12 mouse cellular contexts compared by ENCODE assay signal in the genomic region with DNA sequence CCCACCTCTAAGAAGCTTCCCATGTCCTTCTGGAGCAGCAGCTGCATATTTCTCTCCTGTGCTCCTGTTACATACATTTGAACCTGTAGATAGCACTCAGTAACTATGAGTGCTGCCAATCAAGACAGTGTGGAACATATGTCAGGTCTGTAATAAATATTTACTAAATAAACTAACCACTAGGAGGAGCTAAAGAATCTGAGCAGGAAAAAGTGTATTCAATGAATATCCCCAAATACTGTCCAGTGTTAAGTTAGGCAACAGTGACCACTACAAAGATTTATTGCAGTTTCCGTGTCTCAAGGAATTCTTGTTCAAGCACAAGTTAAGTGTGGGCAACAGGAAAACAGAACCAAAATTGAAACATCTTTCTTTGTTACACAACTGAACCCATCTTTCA. TPM values are rescaled to one million over a fixed set of nuclear protein-coding genes. Genes with fewer than 3 reads are reported as not detected.
DNase-seq lines count a peak whose midpoint lies in the region; ATAC-seq and TF ChIP-seq lines count a peak whose summit lies in the region.
"Had no signal": no experiment of that assay in that cellular context is flagged by ENCODE, and none has a peak within 500 bp of the region (broad histone marks: within the 10 kb centered on the region; RNA-seq: fewer than 3 reads in every experiment).

No protein-coding gene starts in this region.

- peak; percentile 36 for DNase-seq in hindbrain, postnatal 0 days (ENCODE audit: low spot score)
- no peak for DNase-seq in midbrain, postnatal 0 days (ENCODE audit: low spot score)
- no peak for DNase-seq in stomach, postnatal 0 days (ENCODE audit: low spot score)
- DNase-seq in thymus, postnatal 36 days = no peak
- DNase-seq in gastrocnemius, postnatal 14 days = no peak
- DNase-seq: cerebellum, postnatal 14 days had no signal

- no peak for ATAC-seq in hindbrain, postnatal 0 days
- no peak for ATAC-seq in hindbrain, embryonic 16.5 days
- ATAC-seq in midbrain, postnatal 0 days (ENCODE audit: low FRiP score) = no peak
- no peak for ATAC-seq in midbrain, embryonic 16.5 days
- ATAC-seq in erythroid progenitor cell, adult 5-6 weeks (replicated peaks; ENCODE audit: low FRiP score, poor library complexity, severe bottlenecking) = peak; percentile 74
- ATAC-seq in stomach, postnatal 0 days (ENCODE audit: low FRiP score, low TSS enrichment) = no peak

- H3K27ac ChIP-seq in hindbrain, postnatal 0 days = no peak overlapping the region
- H3K27ac ChIP-seq in hindbrain, embryonic 16.5 days (ENCODE audit: low read depth, low read length) = no peak overlapping the region
- no peak overlapping the region for H3K27ac ChIP-seq in midbrain, postnatal 0 days (ENCODE audit: low read depth, low read length)
- no peak overlapping the region for H3K27ac ChIP-seq in midbrain, embryonic 16.5 days (ENCODE audit: low read length)
- no peak overlapping the region for H3K27ac ChIP-seq in stomach, postnatal 0 days (replicated peaks)
- H3K27ac ChIP-seq: limb, embryonic 12.5 days; neural tube, embryonic 15.5 days had no signal

- H3K36me3 ChIP-seq in hindbrain, postnatal 0 days (ENCODE audit: insufficient read depth, low read length) = no peaks in the 10 kb centered on the region
- no peaks in the 10 kb centered on the region for H3K36me3 ChIP-seq in hindbrain, embryonic 16.5 days (ENCODE audit: control insufficient read depth, insufficient read depth, low read length)
- H3K36me3 ChIP-seq in midbrain, postnatal 0 days (ENCODE audit: insufficient read depth, low read length) = 0 out of 2 replicates have a peak, but pooled peaks cover under 1% of the 10 kb centered on the region
- H3K36me3 ChIP-seq in midbrain, embryonic 16.5 days (ENCODE audit: control insufficient read depth, insufficient read depth, low read length) = no peaks in the 10 kb centered on the region
- H3K36me3 ChIP-seq in stomach, postnatal 0 days (ENCODE audit: control insufficient read depth, insufficient read depth, low read length) = no peaks in the 10 kb centered on the region
- H3K36me3 ChIP-seq: neural tube, embryonic 15.5 days had no signal

- peak; percentile 58 for TF ChIP-seq CTCF in hindbrain, postnatal 0 days (IDR thresholded peaks at IDR 0.05; ENCODE audit: low read depth)
- TF ChIP-seq CTCF in midbrain, postnatal 0 days (IDR thresholded peaks at IDR 0.05) = peak; percentile 69
- TF ChIP-seq CTCF in stomach, postnatal 0 days (IDR thresholded peaks at IDR 0.05; ENCODE audit: low read depth) = peak; percentile 63

- no peaks in the 10 kb centered on the region for H3K4me1 ChIP-seq in hindbrain, postnatal 0 days (ENCODE audit: insufficient read depth, low read length)
- peaks cover under 1% of the 10 kb centered on the region; the same call in 1 of the 2 replicates for H3K4me1 ChIP-seq in hindbrain, embryonic 16.5 days (ENCODE audit: control insufficient read depth, insufficient read depth, low read depth, low read length)
- no peaks in the 10 kb centered on the region for H3K4me1 ChIP-seq in midbrain, postnatal 0 days (ENCODE audit: insufficient read depth, low read length)
- H3K4me1 ChIP-seq in midbrain, embryonic 16.5 days (ENCODE audit: control insufficient read depth, insufficient read depth, low read length) = peaks cover 3% of the 10 kb centered on the region
- no peaks in the 10 kb centered on the region for H3K4me1 ChIP-seq in stomach, postnatal 0 days (replicated peaks; ENCODE audit: control insufficient read depth, insufficient read depth)
- H3K4me1 ChIP-seq: limb, embryonic 12.5 days had no signal

- no peaks in the 10 kb centered on the region for H3K9me3 ChIP-seq in hindbrain, postnatal 0 days (ENCODE audit: low read length)
- H3K9me3 ChIP-seq in hindbrain, embryonic 16.5 days (ENCODE audit: control insufficient read depth, low read length) = no peaks in the 10 kb centered on the region
- no peaks in the 10 kb centered on the region for H3K9me3 ChIP-seq in midbrain, postnatal 0 days (ENCODE audit: low read length)
- H3K9me3 ChIP-seq in midbrain, embryonic 16.5 days (replicated peaks; ENCODE audit: control insufficient read depth, low read length, poor library complexity, severe bottlenecking) = no peaks in the 10 kb centered on the region
- no peaks in the 10 kb centered on the region for H3K9me3 ChIP-seq in stomach, postnatal 0 days (ENCODE audit: control insufficient read depth, low read length)
- H3K9me3 ChIP-seq: limb, embryonic 12.5 days; neural tube, embryonic 15.5 days had no signal

- WGBS in hindbrain, postnatal 0 days = 62% methylated on average over 1 of the region's 1 CpGs
- 87% methylated on average over 1 of the region's 1 CpGs for WGBS in hindbrain, embryonic 16.5 days
- WGBS in midbrain, postnatal 0 days = 71% methylated on average over 1 of the region's 1 CpGs
- 75% methylated on average over 1 of the region's 1 CpGs for WGBS in midbrain, embryonic 16.5 days
- WGBS in stomach, postnatal 0 days = 45% methylated on average over 1 of the region's 1 CpGs

- no peak for TF ChIP-seq EP300 in stomach, postnatal 0 days (optimal IDR thresholded peaks at IDR 0.05)

- intact Hi-C loops in gastrocnemius, postnatal 14 days (cut with DNase I; ENCODE audit: low total_unique reads) = no loop called here

- no peak overlapping the region for H3K4me3 ChIP-seq in hindbrain, postnatal 0 days (ENCODE audit: low read length)
- H3K4me3 ChIP-seq in hindbrain, embryonic 16.5 days (ENCODE audit: low read length) = no peak overlapping the region
- no peak overlapping the region for H3K4me3 ChIP-seq in midbrain, postnatal 0 days (ENCODE audit: low read depth, low read length)
- no peak overlapping the region for H3K4me3 ChIP-seq in midbrain, embryonic 16.5 days (ENCODE audit: low read depth, low read length)
- H3K4me3 ChIP-seq in stomach, postnatal 0 days (ENCODE audit: low read depth, low read length) = no peak overlapping the region
- H3K4me3 ChIP-seq: limb, embryonic 12.5 days; neural tube, embryonic 15.5 days had no signal

- H3K4me2 ChIP-seq in hindbrain, postnatal 0 days (ENCODE audit: low read depth, low read length) = no peak overlapping the region
- H3K4me2 ChIP-seq in hindbrain, embryonic 16.5 days (ENCODE audit: low read length) = no peak overlapping the region
- no peak overlapping the region for H3K4me2 ChIP-seq in midbrain, postnatal 0 days (ENCODE audit: low read depth, low read length, poor library complexity, severe bottlenecking)
- no peak overlapping the region for H3K4me2 ChIP-seq in midbrain, embryonic 16.5 days (ENCODE audit: low read length)
- H3K4me2 ChIP-seq in stomach, postnatal 0 days (replicated peaks; ENCODE audit: low read depth) = no peak overlapping the region
- H3K4me2 ChIP-seq: limb, embryonic 12.5 days; midbrain, embryonic 11.5 days; neural tube, embryonic 15.5 days had no signal

- no peaks in the 10 kb centered on the region for H3K27me3 ChIP-seq in hindbrain, postnatal 0 days (ENCODE audit: insufficient read depth, low read length)
- no peaks in the 10 kb centered on the region for H3K27me3 ChIP-seq in hindbrain, embryonic 16.5 days (replicated peaks; ENCODE audit: control insufficient read depth, insufficient read depth, low read length)
- H3K27me3 ChIP-seq in midbrain, postnatal 0 days (ENCODE audit: insufficient read depth, low read length) = no peaks in the 10 kb centered on the region
- no peaks in the 10 kb centered on the region for H3K27me3 ChIP-seq in midbrain, embryonic 16.5 days (ENCODE audit: control insufficient read depth, insufficient read depth, low read depth, low read length)
- H3K27me3 ChIP-seq in stomach, postnatal 0 days (ENCODE audit: control insufficient read depth, insufficient read depth, low read length) = no peaks in the 10 kb centered on the region
- H3K27me3 ChIP-seq: limb, embryonic 12.5 days; neural tube, embryonic 15.5 days had no signal

- no peak overlapping the region for H3K9ac ChIP-seq in hindbrain, postnatal 0 days (replicated peaks; ENCODE audit: low read length)
- no peak overlapping the region for H3K9ac ChIP-seq in hindbrain, embryonic 16.5 days (ENCODE audit: low read depth, low read length)
- H3K9ac ChIP-seq in midbrain, postnatal 0 days (replicated peaks; ENCODE audit: low read length, poor library complexity, severe bottlenecking) = no peak overlapping the region
- no peak overlapping the region for H3K9ac ChIP-seq in midbrain, embryonic 16.5 days (ENCODE audit: low read depth, low read length)
- no peak overlapping the region for H3K9ac ChIP-seq in stomach, postnatal 0 days (ENCODE audit: low read length)
- H3K9ac ChIP-seq: limb, embryonic 12.5 days; neural tube, embryonic 15.5 days had no signal

RNA-seq across cellular contexts. Expression of a gene that starts 7.5 kb away (rescaled TPM):
- total RNA-seq in hindbrain, postnatal 0 days (2014; rRNA removed) = 29.6 and 36.1 TPM in 2 replicates
- polyA plus RNA-seq in hindbrain, postnatal 0 days (2015; fragmentation: Nextera tagmentation; extraction: Ambion mirVana) = 31.4 and 34.1 TPM in 2 replicates
- 45.0 and 48.1 TPM in 2 replicates for polyA plus RNA-seq in hindbrain, embryonic 16.5 days (2015; fragmentation: Nextera tagmentation; extraction: Ambion mirVana)
- 42.7 and 53.2 TPM in 2 replicates for total RNA-seq in midbrain, postnatal 0 days (2014; rRNA removed)
- polyA plus RNA-seq in midbrain, postnatal 0 days (2015; fragmentation: Nextera tagmentation; extraction: Ambion mirVana) = 35.5 and 35.9 TPM in 2 replicates
- 51.2 and 56.6 TPM in 2 replicates for polyA plus RNA-seq in midbrain, embryonic 16.5 days (2015; fragmentation: Nextera tagmentation; extraction: Ambion mirVana)
- total RNA-seq in erythroid progenitor cell, adult 5-6 weeks (2015; ENCODE audit: low replicate concordance) = 18.7 and 23.5 TPM in 2 replicates
- total RNA-seq in erythroid progenitor cell, adult 5-6 weeks (2017; ENCODE audit: low replicate concordance) = 29.0 and 35.3 TPM in 2 replicates
- 15.2 and 16.1 TPM in 2 replicates for polyA plus RNA-seq in stomach, postnatal 0 days (2015; fragmentation: Nextera tagmentation; extraction: Ambion mirVana)
- total RNA-seq in gastrocnemius, postnatal 14 days (2021) = 10 to 100 TPM in 1 of 2 experiments, 1 to 10 TPM in 1; 9.4 to 10.3 TPM

RNA-seq across cellular contexts. Expression of a gene that starts 7.6 kb away (rescaled TPM):
- 24.4 and 32.7 TPM in 2 replicates for total RNA-seq in hindbrain, postnatal 0 days (2014; rRNA removed)
- 64.6 and 66.9 TPM in 2 replicates for polyA plus RNA-seq in hindbrain, postnatal 0 days (2015; fragmentation: Nextera tagmentation; extraction: Ambion mirVana)
- polyA plus RNA-seq in hindbrain, embryonic 16.5 days (2015; fragmentation: Nextera tagmentation; extraction: Ambion mirVana) = 67.4 and 67.9 TPM in 2 replicates
- 29.2 and 36.3 TPM in 2 replicates for total RNA-seq in midbrain, postnatal 0 days (2014; rRNA removed)
- 59.6 and 62.2 TPM in 2 replicates for polyA plus RNA-seq in midbrain, postnatal 0 days (2015; fragmentation: Nextera tagmentation; extraction: Ambion mirVana)
- 74.0 and 88.9 TPM in 2 replicates for polyA plus RNA-seq in midbrain, embryonic 16.5 days (2015; fragmentation: Nextera tagmentation; extraction: Ambion mirVana)
- 18.0 and 20.1 TPM in 2 replicates for total RNA-seq in erythroid progenitor cell, adult 5-6 weeks (2015; ENCODE audit: low replicate concordance)
- total RNA-seq in erythroid progenitor cell, adult 5-6 weeks (2017; ENCODE audit: low replicate concordance) = 37.7 and 66.1 TPM in 2 replicates
- 42.0 and 44.7 TPM in 2 replicates for polyA plus RNA-seq in stomach, postnatal 0 days (2015; fragmentation: Nextera tagmentation; extraction: Ambion mirVana)
- total RNA-seq in gastrocnemius, postnatal 14 days (2021) = 10 to 100 TPM; 21.1 to 25.2 TPM
